In the genomic region with DNA sequence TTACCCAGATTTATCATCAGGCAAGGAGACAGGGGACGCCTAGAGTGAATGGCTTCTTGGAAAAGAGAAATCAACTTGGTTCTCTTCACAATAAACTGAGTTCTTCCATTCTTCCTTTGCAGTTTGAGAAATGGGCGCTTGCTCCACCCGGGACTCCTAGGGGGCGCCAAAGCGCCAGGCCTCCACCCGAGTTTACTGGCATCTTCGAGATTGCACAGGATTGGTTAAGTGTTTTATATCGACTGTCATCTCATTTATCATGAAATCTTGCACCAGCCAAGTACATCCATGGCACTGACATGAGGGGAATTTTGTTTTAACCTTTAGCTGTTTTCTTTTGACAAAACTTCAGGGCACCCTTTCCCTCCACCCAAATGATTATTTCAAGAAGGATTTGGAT, we compare ENCODE assay signal across 9 mouse cellular contexts. TPM values are rescaled to one million over a fixed set of nuclear protein-coding genes. Genes with fewer than 3 reads are reported as not detected.
DNase-seq lines count a peak whose midpoint lies in the region; ATAC-seq and TF ChIP-seq lines count a peak whose summit lies in the region.
"Had no signal": no experiment of that assay in that cellular context is flagged by ENCODE, and none has a peak within 500 bp of the region (broad histone marks: within the 10 kb centered on the region; RNA-seq: fewer than 3 reads in every experiment).

No protein-coding gene starts in this region.

- no peaks in the 10 kb centered on the region for H3K36me3 ChIP-seq in kidney, embryonic 14.5 days (ENCODE audit: control insufficient read depth, insufficient read depth, low read length)
- H3K36me3 ChIP-seq in hindbrain, postnatal 0 days (ENCODE audit: insufficient read depth, low read length) = no peaks in the 10 kb centered on the region
- no peaks in the 10 kb centered on the region for H3K36me3 ChIP-seq in limb, embryonic 14.5 days (ENCODE audit: control insufficient read depth, insufficient read depth, low read length)
- no peaks in the 10 kb centered on the region for H3K36me3 ChIP-seq in small intestine, adult 2 months (ENCODE audit: control insufficient read depth, insufficient read depth, low read length)
- H3K36me3 ChIP-seq: embryonic facial prominence, embryonic 13.5 days had no signal

- DNase-seq in kidney, adult 11 months = peak; percentile 31
- peak; percentile 53 for DNase-seq in Muller cell, postnatal 12 days (ENCODE audit: inconsistent ontology term)
- peak; percentile 90 to 93 for DNase-seq in cerebellum, postnatal 10 days
- peak; percentile 83 for DNase-seq in hindbrain, postnatal 0 days (ENCODE audit: low spot score)
- peak; percentile 59 for DNase-seq in limb, embryonic 14.5 days (ENCODE audit: low spot score)
- no peak for DNase-seq in T-cell, adult 2 months (ENCODE audit: low spot score)

- TF ChIP-seq CTCF in hindbrain, postnatal 0 days (IDR thresholded peaks at IDR 0.05; ENCODE audit: low read depth) = peak; percentile 83
- TF ChIP-seq CTCF in small intestine, adult 2 months (IDR thresholded peaks at IDR 0.05; ENCODE audit: extremely low read depth, insufficient read length, insufficient replicate concordance, low read depth, low read length) = peak; percentile 71; the same call in 1 of the 2 replicates

- no peak overlapping the region for H3K9ac ChIP-seq in kidney, embryonic 14.5 days (ENCODE audit: low read depth, low read length)
- no peak overlapping the region for H3K9ac ChIP-seq in hindbrain, postnatal 0 days (replicated peaks; ENCODE audit: low read length)
- H3K9ac ChIP-seq in limb, embryonic 14.5 days (ENCODE audit: low read depth, low read length, severe bottlenecking) = no peak overlapping the region
- H3K9ac ChIP-seq: embryonic facial prominence, embryonic 13.5 days had no signal

- WGBS in kidney, embryonic 14.5 days = 12% methylated on average over 8 of the region's 8 CpGs
- 9% methylated on average over 8 of the region's 8 CpGs for WGBS in hindbrain, postnatal 0 days
- 13% methylated on average over 8 of the region's 8 CpGs for WGBS in limb, embryonic 14.5 days
- 6% methylated on average over 8 of the region's 8 CpGs for WGBS in small intestine, adult 2 months

- no peak overlapping the region for H3K4me2 ChIP-seq in kidney, embryonic 14.5 days (replicated peaks; ENCODE audit: low read depth, low read length)
- H3K4me2 ChIP-seq in hindbrain, postnatal 0 days (ENCODE audit: low read depth, low read length) = no peak overlapping the region
- no peak overlapping the region for H3K4me2 ChIP-seq in limb, embryonic 14.5 days (replicated peaks; ENCODE audit: low read depth, low read length, severe bottlenecking)

- peaks cover 27% of the 10 kb centered on the region for H3K27me3 ChIP-seq in kidney, embryonic 14.5 days (ENCODE audit: control insufficient read depth, insufficient read depth, low read length)
- H3K27me3 ChIP-seq in hindbrain, postnatal 0 days (ENCODE audit: insufficient read depth, low read length) = no peaks in the 10 kb centered on the region
- peaks cover 23% of the 10 kb centered on the region; the same call in 1 of the 2 replicates for H3K27me3 ChIP-seq in limb, embryonic 14.5 days (ENCODE audit: control insufficient read depth, insufficient read depth, low read length)
- peaks cover 10% of the 10 kb centered on the region; the same call in 1 of the 2 replicates for H3K27me3 ChIP-seq in small intestine, adult 2 months (ENCODE audit: control insufficient read depth, insufficient read depth, low read length)

- no peaks in the 10 kb centered on the region for H3K9me3 ChIP-seq in kidney, embryonic 14.5 days (ENCODE audit: control insufficient read depth, low read length)
- H3K9me3 ChIP-seq in hindbrain, postnatal 0 days (ENCODE audit: low read length) = no peaks in the 10 kb centered on the region
- no peaks in the 10 kb centered on the region for H3K9me3 ChIP-seq in limb, embryonic 14.5 days (ENCODE audit: control insufficient read depth, low read length)
- H3K9me3 ChIP-seq: embryonic facial prominence, embryonic 13.5 days had no signal

- peaks cover 12% of the 10 kb centered on the region; the same call in 1 of the 2 replicates for H3K4me1 ChIP-seq in kidney, embryonic 14.5 days (ENCODE audit: control insufficient read depth, insufficient read depth, low read length)
- H3K4me1 ChIP-seq in hindbrain, postnatal 0 days (ENCODE audit: insufficient read depth, low read length) = 0 out of 2 replicates have a peak, but pooled peaks cover 3% of the 10 kb centered on the region
- peaks cover 8% of the 10 kb centered on the region for H3K4me1 ChIP-seq in limb, embryonic 14.5 days (ENCODE audit: control insufficient read depth, insufficient read depth, low read length)
- no peaks in the 10 kb centered on the region for H3K4me1 ChIP-seq in small intestine, adult 2 months (ENCODE audit: control insufficient read depth, insufficient read depth, insufficient read length, low read length)

- no peak for ATAC-seq in kidney, embryonic 14.5 days (ENCODE audit: low FRiP score, low TSS enrichment)
- no peak for ATAC-seq in hindbrain, postnatal 0 days
- ATAC-seq in limb, embryonic 14.5 days (ENCODE audit: low FRiP score, low read depth) = no peak

- H3K27ac ChIP-seq in kidney, embryonic 14.5 days (ENCODE audit: low read depth, low read length) = no peak overlapping the region
- H3K27ac ChIP-seq in hindbrain, postnatal 0 days = no peak overlapping the region
- H3K27ac ChIP-seq in limb, embryonic 14.5 days (replicated peaks; ENCODE audit: low read depth, low read length) = no peak overlapping the region
- H3K27ac ChIP-seq in small intestine, adult 2 months (ENCODE audit: insufficient read depth, low read depth, low read length) = no peak overlapping the region
- H3K27ac ChIP-seq: embryonic facial prominence, embryonic 13.5 days had no signal

- TF ChIP-seq POLR2A in limb, embryonic 14.5 days (IDR thresholded peaks at IDR 0.05; ENCODE audit: borderline replicate concordance, extremely low read depth, insufficient read depth, insufficient read length) = no peak
- no peak for TF ChIP-seq POLR2A in small intestine, adult 2 months (IDR thresholded peaks at IDR 0.05; ENCODE audit: low read depth, low read length)

- H3K4me3 ChIP-seq in kidney, embryonic 14.5 days (ENCODE audit: low read length) = no peak overlapping the region
- H3K4me3 ChIP-seq in hindbrain, postnatal 0 days (ENCODE audit: low read length) = no peak overlapping the region
- H3K4me3 ChIP-seq in limb, embryonic 14.5 days (replicated peaks; ENCODE audit: low read length) = no peak overlapping the region
- no peak overlapping the region for H3K4me3 ChIP-seq in small intestine, adult 2 months (ENCODE audit: low read depth, low read length)
- H3K4me3 ChIP-seq: embryonic facial prominence, embryonic 13.5 days had no signal

RNA-seq across cellular contexts. Expression of a gene that starts 2.0 kb away (rescaled TPM):
- polyA plus RNA-seq in kidney, embryonic 14.5 days (2014; fragmentation: Nextera tagmentation; extraction: Ambion mirVana) = 45.2 and 70.4 TPM in 2 replicates
- total RNA-seq in hindbrain, postnatal 0 days (2014; rRNA removed) = 35.7 and 47.2 TPM in 2 replicates
- polyA plus RNA-seq in hindbrain, postnatal 0 days (2015; fragmentation: Nextera tagmentation; extraction: Ambion mirVana) = 24.6 and 25.3 TPM in 2 replicates
- polyA plus RNA-seq in limb, embryonic 14.5 days (2012; rRNA removed) = 277 and 285 TPM in 2 replicates
- 191 and 214 TPM in 2 replicates for polyA plus RNA-seq in limb, embryonic 14.5 days (2014; fragmentation: Nextera tagmentation; extraction: Ambion mirVana)
- 78.8 and 116 TPM in 2 replicates for polyA plus RNA-seq in small intestine, adult 2 months (2012; rRNA removed)

RNA-seq across cellular contexts. Expression of a gene that starts 18.1 kb away (rescaled TPM):
- polyA plus RNA-seq in kidney, embryonic 14.5 days (2014; fragmentation: Nextera tagmentation; extraction: Ambion mirVana) = 2.5 and 3.3 TPM in 2 replicates
- total RNA-seq in hindbrain, postnatal 0 days (2014; rRNA removed) = not detected in 2 replicates
- 0.19 TPM in 1 of 2 replicates, not detected in the other for polyA plus RNA-seq in hindbrain, postnatal 0 days (2015; fragmentation: Nextera tagmentation; extraction: Ambion mirVana)
- polyA plus RNA-seq in limb, embryonic 14.5 days (2012; rRNA removed) = 1.4 and 2.0 TPM in 2 replicates
- 1.6 and 1.7 TPM in 2 replicates for polyA plus RNA-seq in limb, embryonic 14.5 days (2014; fragmentation: Nextera tagmentation; extraction: Ambion mirVana)
- 0.19 TPM in 1 of 2 replicates, not detected in the other for polyA plus RNA-seq in small intestine, adult 2 months (2012; rRNA removed)

RNA-seq across cellular contexts. Expression of a gene that starts 27.3 kb away (rescaled TPM):
- polyA plus RNA-seq in kidney, embryonic 14.5 days (2014; fragmentation: Nextera tagmentation; extraction: Ambion mirVana) = not detected in 2 replicates
- total RNA-seq in hindbrain, postnatal 0 days (2014; rRNA removed) = not detected in 2 replicates
- not detected in 2 replicates for polyA plus RNA-seq in hindbrain, postnatal 0 days (2015; fragmentation: Nextera tagmentation; extraction: Ambion mirVana)
- polyA plus RNA-seq in limb, embryonic 14.5 days (2012; rRNA removed) = 0.06 and 0.14 TPM in 2 replicates
- not detected in 2 replicates for polyA plus RNA-seq in limb, embryonic 14.5 days (2014; fragmentation: Nextera tagmentation; extraction: Ambion mirVana)
- polyA plus RNA-seq in small intestine, adult 2 months (2012; rRNA removed) = not detected in 2 replicates
- polyA plus RNA-seq: embryonic facial prominence, embryonic 13.5 days had no signal
